Mouse (Mus musculus) MEL (cell line): ENCODE measurements at regions not wholly inside any gene's neighbourhood (a gene's known extent, or its start where the extent isn't known, plus 50 kb on each side); places are given as distances from the start of the nearest gene placed in this dataset.

ENCODE experiments used
- DNase-seq: peaks from one replicate; pipeline ENCODE4 v3.0.0; 2011; ENCODE audit warnings: low read depth, low spot score
- H3K27ac ChIP-seq: 2 replicates; pipeline ENCODE4 v1.5.1; 2012; ENCODE audit warnings: low read depth, mild to moderate bottlenecking, control low read depth, low read length, moderate library complexity; ENCODE audit not compliant: control insufficient read depth
- H3K27me3 ChIP-seq, 2 experiments: fragments of 150-350 bp in 1 of 2; sonication (generic) in 1 of 2; 2 replicates each; pipeline ENCODE4 v1.6.1; 2012; ENCODE audit warnings: low read length in 2 of 2, mild to moderate bottlenecking in 2 of 2, improper control_type of control experiment in 1 of 2, moderate library complexity in 1 of 2; ENCODE audit not compliant: insufficient read depth in 2 of 2, control insufficient read depth in 1 of 2
- H3K36me3 ChIP-seq, 2 experiments: 2 replicates each; pipeline ENCODE4 v1.6.1; 2012 to 2014; ENCODE audit warnings: low read length in 2 of 2, improper control_type of control experiment in 1 of 2, inconsistent platforms in 1 of 2, mild to moderate bottlenecking in 1 of 2; ENCODE audit not compliant: insufficient read depth in 2 of 2, control insufficient read depth in 1 of 2
- H3K4me1 ChIP-seq, 2 experiments: fragments of 150-350 bp in 1 of 2; sonication (generic) in 1 of 2; 2 replicates each; pipeline ENCODE4 v1.6.1; 2012; ENCODE audit warnings: low read length in 2 of 2, improper control_type of control experiment in 1 of 2, mild to moderate bottlenecking in 1 of 2; ENCODE audit not compliant: insufficient read depth in 2 of 2, control insufficient read depth in 1 of 2
- H3K4me3 ChIP-seq, 2 experiments: fragments of 150-350 bp in 1 of 2; sonication (generic) in 1 of 2; 2 replicates each; pipeline ENCODE4 v1.5.1; 2012; ENCODE audit warnings: low read depth in 2 of 2, low read length in 2 of 2, mild to moderate bottlenecking in 2 of 2, moderate library complexity in 2 of 2, control low read depth in 1 of 2, improper control_type of control experiment in 1 of 2; ENCODE audit not compliant: control insufficient read depth in 1 of 2, insufficient read depth in 1 of 2
- H3K79me2 ChIP-seq: 2 replicates; pipeline ENCODE4 v1.6.1; 2012; ENCODE audit warnings: mild to moderate bottlenecking, low read length, moderate library complexity; ENCODE audit not compliant: control insufficient read depth, poor library complexity, insufficient read depth
- H3K9ac ChIP-seq: 2 replicates; pipeline ENCODE4 v1.6.1; 2012; ENCODE audit warnings: low read depth, mild to moderate bottlenecking, control low read depth, low read length, moderate library complexity; ENCODE audit not compliant: control insufficient read depth, poor library complexity, severe bottlenecking
- H3K9me3 ChIP-seq: fragments of 150-350 bp; sonication (generic); replicated peaks from 2 replicates; pipeline ENCODE4 v1.6.1; 2012; ENCODE audit warnings: mild to moderate bottlenecking, low read length, improper control_type of control experiment, moderate library complexity; ENCODE audit not compliant: insufficient read depth
- BHLHE40 ChIP-seq: IDR thresholded peaks from 2 replicates; pipeline ENCODE4 v1.6.1; 2012; ENCODE audit warnings: low read depth, mild to moderate bottlenecking, inconsistent platforms, low read length, improper control_type of control experiment, borderline replicate concordance
- CTCF ChIP-seq, 3 experiments: IDR thresholded peaks in 2 of 3; conservative IDR thresholded peaks in 1 of 3; 2 replicates each; pipeline ENCODE4 v1.5.1; 2011 to 2012; ENCODE audit warnings: low read length in 3 of 3, low read depth in 2 of 3, mild to moderate bottlenecking in 2 of 3, improper control_type of control experiment in 1 of 3, inconsistent platforms in 1 of 3, mixed read lengths in 1 of 3, moderate library complexity in 1 of 3; ENCODE audit not compliant: control insufficient read depth in 1 of 3, insufficient read depth in 1 of 3, poor library complexity in 1 of 3, severe bottlenecking in 1 of 3
- ELF1 ChIP-seq: IDR thresholded peaks from 2 replicates; pipeline ENCODE4 v1.6.1; 2014; ENCODE audit warnings: low read depth, mild to moderate bottlenecking, inconsistent platforms, low read length, improper control_type of control experiment, moderate library complexity
- ETS1 ChIP-seq: IDR thresholded peaks from 2 replicates; pipeline ENCODE4 v1.6.1; 2012; ENCODE audit warnings: low read depth, mild to moderate bottlenecking, inconsistent platforms, low read length, improper control_type of control experiment, moderate library complexity
- HCFC1 ChIP-seq: IDR thresholded peaks from 2 replicates; pipeline ENCODE4 v1.6.1; 2012; ENCODE audit warnings: low read depth, mild to moderate bottlenecking, inconsistent platforms, low read length, improper control_type of control experiment, moderate library complexity
- JUND ChIP-seq: IDR thresholded peaks from 2 replicates; pipeline ENCODE4 v1.6.1; 2011; ENCODE audit warnings: low read depth, mild to moderate bottlenecking, improper control_type of control experiment, low read length
- KAT2A ChIP-seq: conservative IDR thresholded peaks from 2 replicates; pipeline ENCODE4 v1.6.1; 2012; ENCODE audit warnings: low read depth, low read length, improper control_type of control experiment, inconsistent platforms
- MAFK ChIP-seq: IDR thresholded peaks from 2 replicates; pipeline ENCODE4 v1.6.1; 2011; ENCODE audit warnings: low read depth, mild to moderate bottlenecking, low read length, improper control_type of control experiment, borderline replicate concordance
- MEF2A ChIP-seq: IDR thresholded peaks from 2 replicates; pipeline ENCODE4 v1.6.1; 2014; ENCODE audit warnings: low read depth, mild to moderate bottlenecking, inconsistent platforms, low read length, improper control_type of control experiment; ENCODE audit not compliant: poor library complexity, insufficient replicate concordance, severe bottlenecking; ENCODE audit errors: extremely low read depth
- MXI1 ChIP-seq: IDR thresholded peaks from 2 replicates; pipeline ENCODE4 v1.6.1; 2011; ENCODE audit warnings: mild to moderate bottlenecking, low read depth, low read length, improper control_type of control experiment
- MYB ChIP-seq: IDR thresholded peaks from 2 replicates; pipeline ENCODE4 v1.6.1; 2011; ENCODE audit warnings: mild to moderate bottlenecking, low read depth, low read length, improper control_type of control experiment
- NRF1 ChIP-seq: IDR thresholded peaks from 2 replicates; pipeline ENCODE4 v1.6.1; 2014; ENCODE audit warnings: low read depth, mild to moderate bottlenecking, inconsistent platforms, low read length, improper control_type of control experiment, moderate library complexity; ENCODE audit not compliant: poor library complexity, insufficient read depth, severe bottlenecking
- RAD21 ChIP-seq: IDR thresholded peaks from 2 replicates; pipeline ENCODE4 v1.6.1; 2011; ENCODE audit warnings: mild to moderate bottlenecking, low read depth, low read length, improper control_type of control experiment
- SIN3A ChIP-seq: IDR thresholded peaks from 2 replicates; pipeline ENCODE4 v1.6.1; 2012; ENCODE audit warnings: low read length, improper control_type of control experiment, inconsistent platforms
- SMC3 ChIP-seq: IDR thresholded peaks from 2 replicates; pipeline ENCODE4 v1.6.1; 2011; ENCODE audit warnings: low read depth, low read length, improper control_type of control experiment
- TAL1 ChIP-seq: IDR thresholded peaks from 2 replicates; pipeline ENCODE4 v1.6.1; 2012; ENCODE audit warnings: mild to moderate bottlenecking, inconsistent platforms, low read length, moderate library complexity, mixed read lengths
- TBP ChIP-seq: IDR thresholded peaks from 2 replicates; pipeline ENCODE4 v1.8.0; 2011; ENCODE audit warnings: low read depth, low read length, improper control_type of control experiment
- UBTF ChIP-seq: IDR thresholded peaks from 2 replicates; pipeline ENCODE4 v1.6.1; 2012; ENCODE audit warnings: low read depth, mild to moderate bottlenecking, inconsistent platforms, low read length, improper control_type of control experiment, moderate library complexity, borderline replicate concordance; ENCODE audit not compliant: insufficient read depth
- USF2 ChIP-seq, 2 experiments: IDR thresholded peaks; 2 replicates each; pipeline ENCODE4 v1.6.1; 2011 to 2012; ENCODE audit warnings: improper control_type of control experiment in 2 of 2, low read length in 2 of 2, borderline replicate concordance in 1 of 2, inconsistent platforms in 1 of 2, low read depth in 1 of 2, mild to moderate bottlenecking in 1 of 2; ENCODE audit not compliant: insufficient read depth in 1 of 2
- ZC3H11A ChIP-seq: IDR thresholded peaks from 2 replicates; pipeline ENCODE4 v1.6.1; 2012; ENCODE audit warnings: low read depth, mild to moderate bottlenecking, inconsistent platforms, low read length, improper control_type of control experiment
- ZNF384 ChIP-seq: IDR thresholded peaks from 2 replicates; pipeline ENCODE4 v1.6.1; 2012; ENCODE audit warnings: low read depth, mild to moderate bottlenecking, inconsistent platforms, low read length, improper control_type of control experiment

DNA sequence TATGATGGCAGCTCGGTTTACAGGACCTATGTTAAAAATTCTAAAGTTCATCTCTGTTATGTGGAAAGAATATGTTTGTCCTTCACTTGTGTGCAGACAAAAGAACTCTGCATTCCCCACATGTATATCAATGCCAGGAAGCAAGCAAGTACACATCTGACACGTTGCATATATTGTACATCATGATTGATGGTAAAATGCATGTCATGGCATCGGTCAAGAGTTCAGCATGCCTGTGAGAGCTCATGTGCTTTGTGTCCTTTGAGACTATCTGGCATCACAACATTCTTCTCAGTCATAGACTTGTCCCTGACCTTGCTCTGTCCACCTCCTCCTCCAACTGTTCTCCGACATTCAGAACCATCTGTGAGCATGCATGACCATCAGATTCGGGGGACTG, 465.6 kb upstream of the N6amt1 start:
- no peak for DNase-seq
- Histone ChIP-seq H3K4me3 (no peak overlapping the region), H3K4me1 (no peaks in the 10 kb centered on the region), H3K9ac (no peak overlapping the region), H3K79me2 (no peaks in the 10 kb centered on the region), H3K36me3 (no peaks in the 10 kb centered on the region), H3K27me3 (no peaks in the 10 kb centered on the region), H3K27ac (no peak overlapping the region), H3K9me3 (no peaks in the 10 kb centered on the region)
- TF ChIP-seq MAFK = no peak
- TF ChIP-seq NRF1 = no peak
- TF ChIP-seq RAD21 = no peak
- TF ChIP-seq USF2 (IDR thresholded peaks at IDR 0.05; ENCODE audit: borderline replicate concordance in 1 of 2, insufficient read depth in 1 of 2, low read depth in 1 of 2, low read length in 2 of 2) = no peak
- TF ChIP-seq CTCF (IDR thresholded peaks at IDR 0.05 in 2 of 3, conservative IDR thresholded peaks at IDR 0.05 in 1 of 3; ENCODE audit: control insufficient read depth in 1 of 3, insufficient read depth in 1 of 3, low read depth in 2 of 3, low read length in 3 of 3, poor library complexity in 1 of 3, severe bottlenecking in 1 of 3) = no peak
- TF ChIP-seq MEF2A = no peak
- TF ChIP-seq BHLHE40 = no peak
- TF ChIP-seq ZC3H11A = no peak
- no peak for TF ChIP-seq HCFC1
- TF ChIP-seq JUND = no peak

DNA sequence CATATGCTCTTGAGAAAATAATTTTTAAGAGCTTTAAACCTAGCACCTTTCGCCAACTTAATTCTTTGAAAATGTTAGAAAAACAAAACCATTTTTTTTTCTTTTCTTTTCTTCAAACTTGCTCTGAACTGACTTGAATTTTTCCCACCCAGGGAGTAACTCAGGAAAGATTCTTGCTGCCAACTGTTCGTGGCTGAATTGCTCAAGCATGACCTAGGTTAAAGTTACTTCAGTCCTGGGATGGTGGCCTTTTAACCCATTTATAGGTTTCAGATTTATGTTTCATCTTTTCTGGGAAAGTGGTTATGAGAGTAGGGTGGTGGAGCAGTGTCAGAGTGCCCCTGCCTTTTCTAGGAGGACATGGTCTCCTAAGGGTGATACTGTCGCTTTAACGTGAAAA, 466.4 kb upstream of the N6amt1 start:
- H3K9ac ChIP-seq = no peak overlapping the region
- H3K9me3 ChIP-seq = no peaks in the 10 kb centered on the region
- H3K36me3 ChIP-seq = no peaks in the 10 kb centered on the region
- no peaks in the 10 kb centered on the region for H3K4me1 ChIP-seq
- no peaks in the 10 kb centered on the region for H3K27me3 ChIP-seq
- H3K4me3 ChIP-seq = no peak overlapping the region
- TF ChIP-seq MYB = no peak
- TF ChIP-seq MXI1 = no peak
- TF ChIP-seq TAL1 = no peak
- TF ChIP-seq MAFK = no peak
- no peak for TF ChIP-seq ELF1
- TF ChIP-seq NRF1 = no peak
- TF ChIP-seq ZNF384 = no peak
- TF ChIP-seq ETS1 = no peak
- no peak for TF ChIP-seq UBTF
- no peak for TF ChIP-seq KAT2A
- no peak for TF ChIP-seq SIN3A
- no peak for TF ChIP-seq ZC3H11A
- no peak for TF ChIP-seq SMC3
- no peak for TF ChIP-seq JUND
- no peak for TF ChIP-seq TBP
- no peaks in the 10 kb centered on the region for H3K79me2 ChIP-seq
- DNase-seq = no peak
- H3K27ac ChIP-seq = no peak overlapping the region
